Mouse (Mus musculus) urinary bladder, postnatal 0 days (tissue): Measurements from ENCODE around the gene E330021D16Rik. TPM values are rescaled to one million over a fixed set of nuclear protein-coding genes. Genes with fewer than 3 reads are reported as not detected.

Experiments used
- polyA plus RNA-seq: library from polyadenylated mRNA; unstranded; fragments of >200 nt; fragmentation: Nextera tagmentation; extraction: Ambion mirVana; gene quantifications from 2 replicates; pipeline ENCODE4 v1.2.1, GENCODE M21; 2015

Gene E330021D16Rik
- polyA plus RNA-seq, result 0.14 TPM in 1 of 2 replicates, not detected in the other

GRCm38 (mm10) chr6:136415133-136415775, at the start of gene E330021D16Rik:
Gene E330021D16Rik, minus strand, starts transcription at chr6:136415569.

Other genes starting within 250 kb of the E330021D16Rik start
- gene Grin2b, start 242.1 kb downstream of the E330021D16Rik start, polyA plus RNA-seq, result under 0.01 TPM in 1 of 2 replicates, not detected in the other
- not detected in 2 replicates for gene Gm8994, start 88.0 kb downstream of the E330021D16Rik start, polyA plus RNA-seq
- 14.8 and 18.0 TPM in 2 replicates for gene Atf7ip, start 90.6 kb upstream of the E330021D16Rik start, polyA plus RNA-seq
- gene Plbd1, start 246.4 kb upstream of the E330021D16Rik start, polyA plus RNA-seq, result 0.80 and 0.85 TPM in 2 replicates